Mouse (Mus musculus) heart, embryonic 12.5 days (tissue): ENCODE measurements around the gene Gm20890. TPM values are rescaled to one million over a fixed set of nuclear protein-coding genes. Genes with fewer than 3 reads are reported as not detected.
"Not testable (repeated sequence)": the region's sequence is repeated elsewhere in the genome, so short reads cannot be mapped to it uniquely, and the experiment has no call there.

Experiments used
- ATAC-seq: fragments of 200-750 bp; cut with Nextera tagmentation; 2 replicates; pipeline ENCODE4 v1.8.0; 2017; ENCODE audit warnings: moderate TSS enrichment, moderate library complexity; ENCODE audit not compliant: insufficient number of reproducible peaks, low FRiP score
- H3K27ac ChIP-seq: fragments of 300-500 bp; sonication (generic); 2 replicates; pipeline ENCODE4 v1.5.1; 2016; ENCODE audit warnings: mild to moderate bottlenecking, moderate library complexity; ENCODE audit not compliant: poor library complexity, severe bottlenecking
- H3K27me3 ChIP-seq: fragments of 300-500 bp; sonication (generic); replicated peaks from 2 replicates; pipeline ENCODE4 v1.6.1; 2016; ENCODE audit warnings: mild to moderate bottlenecking, moderate library complexity
- H3K36me3 ChIP-seq: fragments of 300-500 bp; sonication (generic); 2 replicates; pipeline ENCODE4 v1.6.1; 2016; ENCODE audit warnings: mild to moderate bottlenecking, moderate library complexity
- H3K4me1 ChIP-seq: fragments of 300-500 bp; sonication (generic); replicated peaks from 2 replicates; pipeline ENCODE4 v1.6.1; 2016; ENCODE audit warnings: mild to moderate bottlenecking
- H3K4me2 ChIP-seq: fragments of 300-500 bp; sonication (generic); 2 replicates; pipeline ENCODE4 v1.6.1; 2016; ENCODE audit warnings: mild to moderate bottlenecking, moderate library complexity
- H3K4me3 ChIP-seq: fragments of 300-500 bp; sonication (generic); 2 replicates; pipeline ENCODE4 v1.5.1; 2016; ENCODE audit warnings: mild to moderate bottlenecking
- H3K9ac ChIP-seq: fragments of 300-500 bp; sonication (generic); 2 replicates; pipeline ENCODE4 v1.6.1; 2016; ENCODE audit warnings: mild to moderate bottlenecking, moderate library complexity
- H3K9me3 ChIP-seq: fragments of 300-500 bp; sonication (generic); replicated peaks from 2 replicates; pipeline ENCODE4 v1.6.1; 2016; ENCODE audit warnings: mild to moderate bottlenecking, moderate library complexity
- WGBS: fragments of 180-500 bp; shearing (Covaris S2); methylation state at CpG from one replicate; pipeline ENCODE4 v1.1.7; 2016; 5-methylcytosine and 5-hydroxymethylcytosine counted together
- polyA plus RNA-seq: library from polyadenylated mRNA; unstranded; fragments of >200 nt; fragmentation: Nextera tagmentation; extraction: Ambion mirVana; gene quantifications from 2 replicates; pipeline ENCODE4 v1.2.1, GENCODE M21; 2016

Gm20890 gene
- polyA plus RNA-seq = not detected in 2 replicates

DNA sequence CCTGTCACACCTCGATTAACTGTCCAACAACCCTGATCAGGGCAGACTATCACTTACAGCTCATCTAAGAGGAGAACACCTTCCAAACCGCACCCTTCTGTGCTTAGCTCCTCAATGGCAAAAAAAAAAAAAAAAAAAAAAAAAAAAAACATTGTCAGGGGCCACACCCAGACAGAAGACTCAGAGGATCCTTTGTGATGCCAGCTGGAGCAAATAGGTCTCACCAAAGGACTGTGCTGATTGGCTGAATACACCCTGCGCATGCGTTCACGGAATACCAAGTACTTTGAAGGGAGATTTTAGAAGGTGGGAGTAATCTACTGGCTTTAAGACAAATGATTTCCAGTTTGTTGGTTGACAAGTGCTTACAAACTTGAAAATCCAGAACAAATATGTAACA lies at the start of gene Gm20890:
Gene Gm20890 (minus strand): TSS at position 101 of the 400 bp plus-strand sequence.
- ATAC-seq = not testable (repeated sequence)

More for the DNA sequence above, at the start of gene Gm20890:
- H3K27ac ChIP-seq, H3K27me3 ChIP-seq, H3K9ac ChIP-seq, H3K36me3 ChIP-seq, H3K4me2 ChIP-seq, H3K4me3 ChIP-seq, H3K4me1 ChIP-seq, H3K9me3 ChIP-seq: not testable (repeated sequence)
- no CpG with 5 or more reads among the region's 5 CpGs for WGBS
